Mouse (Mus musculus) frontal cortex, adult (tissue): Measurements from ENCODE around the gene Esrrg.

Experiments
- ATAC-seq: cut with Nextera tagmentation; 2 replicates; pipeline ENCODE4 v1.9.2; 2017; ENCODE audit warnings: mild to moderate bottlenecking, moderate library complexity, mixed read lengths; ENCODE audit not compliant: low TSS enrichment

Esrrg gene

DNA sequence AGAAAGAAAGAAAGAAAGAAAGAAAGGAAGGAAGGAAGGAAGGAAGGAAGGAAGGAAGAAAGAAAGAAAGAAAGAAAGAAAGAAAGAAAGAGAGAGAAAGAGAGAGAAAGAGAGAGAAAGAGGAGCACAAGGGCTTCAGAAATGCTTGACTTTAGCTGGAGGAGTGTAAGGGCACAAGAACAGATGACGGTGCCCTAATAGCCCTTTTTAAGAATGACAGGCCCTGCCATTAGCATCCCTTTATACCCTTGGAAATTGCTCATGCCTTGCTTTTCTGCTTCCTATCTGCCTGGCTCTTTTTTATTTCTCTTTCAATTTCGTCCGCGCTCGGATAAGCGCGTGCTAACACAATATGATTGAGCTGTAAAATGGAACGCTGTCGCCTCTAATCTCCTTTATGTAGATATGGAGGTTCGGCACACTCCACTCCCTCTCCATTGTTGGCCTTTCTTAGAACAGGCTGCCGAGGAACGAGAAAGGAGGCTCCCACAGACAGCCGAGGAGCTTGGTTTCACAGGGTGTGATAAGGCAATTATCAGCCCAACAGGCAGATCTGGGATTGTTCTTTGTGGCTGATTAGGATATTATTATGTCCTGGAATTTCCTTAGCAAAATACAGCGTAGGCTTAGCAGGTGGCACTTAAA is 546.0 kb downstream of the Esrrg start:
- ATAC-seq: peak; percentile 73

DNA sequence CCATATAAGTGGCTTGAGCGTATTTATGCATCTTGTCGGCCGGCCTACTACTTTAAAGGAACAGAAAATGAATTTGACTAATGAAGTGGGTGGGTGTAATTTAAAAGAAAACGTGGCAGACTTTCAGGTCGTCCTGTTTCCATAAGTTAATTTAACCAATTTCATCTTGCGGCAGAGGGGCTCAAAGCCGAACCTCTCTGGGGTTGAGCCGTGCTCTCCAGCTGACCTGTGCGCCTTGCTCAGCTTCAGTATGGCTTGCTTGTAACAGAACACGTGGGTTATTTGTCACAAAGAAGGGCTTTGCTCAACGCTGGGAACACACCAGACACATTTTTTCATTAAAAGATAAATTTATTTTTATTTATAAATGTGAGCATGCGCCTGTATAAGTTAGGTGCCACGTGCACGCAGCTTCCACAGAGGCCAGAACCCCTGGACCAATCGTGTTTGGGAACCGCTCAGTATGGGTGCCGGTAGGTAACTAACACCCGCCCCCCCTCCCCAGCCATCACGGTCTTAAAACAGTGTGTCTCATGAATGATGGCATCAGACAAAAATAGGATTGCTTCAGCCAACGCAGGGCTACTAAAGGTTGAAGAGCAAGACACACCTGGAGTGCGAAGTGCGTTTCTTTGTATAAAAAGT is 546.7 kb downstream of the Esrrg start:
- peak; percentile 4; the same call in 1 of the 2 replicates for ATAC-seq

DNA sequence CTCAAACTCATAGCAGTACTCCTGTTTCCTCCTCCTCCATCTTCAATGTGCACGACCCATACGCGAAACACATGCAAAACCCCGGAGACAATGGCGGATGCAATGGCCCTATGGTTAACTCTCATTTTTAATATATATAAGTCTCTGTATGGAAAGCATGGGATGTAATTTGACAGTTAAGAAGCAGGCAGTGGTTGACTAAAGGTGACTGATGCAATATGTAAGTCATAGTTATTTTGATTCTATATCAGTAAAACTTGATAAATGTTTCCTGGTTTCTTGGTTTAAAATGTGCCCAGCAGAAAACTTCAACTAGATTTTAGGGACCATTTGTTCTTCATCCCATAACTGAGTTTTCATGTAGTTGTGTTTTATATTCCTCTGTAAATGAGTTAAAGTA is 547.9 kb downstream of the Esrrg start:
- ATAC-seq: no peak

DNA sequence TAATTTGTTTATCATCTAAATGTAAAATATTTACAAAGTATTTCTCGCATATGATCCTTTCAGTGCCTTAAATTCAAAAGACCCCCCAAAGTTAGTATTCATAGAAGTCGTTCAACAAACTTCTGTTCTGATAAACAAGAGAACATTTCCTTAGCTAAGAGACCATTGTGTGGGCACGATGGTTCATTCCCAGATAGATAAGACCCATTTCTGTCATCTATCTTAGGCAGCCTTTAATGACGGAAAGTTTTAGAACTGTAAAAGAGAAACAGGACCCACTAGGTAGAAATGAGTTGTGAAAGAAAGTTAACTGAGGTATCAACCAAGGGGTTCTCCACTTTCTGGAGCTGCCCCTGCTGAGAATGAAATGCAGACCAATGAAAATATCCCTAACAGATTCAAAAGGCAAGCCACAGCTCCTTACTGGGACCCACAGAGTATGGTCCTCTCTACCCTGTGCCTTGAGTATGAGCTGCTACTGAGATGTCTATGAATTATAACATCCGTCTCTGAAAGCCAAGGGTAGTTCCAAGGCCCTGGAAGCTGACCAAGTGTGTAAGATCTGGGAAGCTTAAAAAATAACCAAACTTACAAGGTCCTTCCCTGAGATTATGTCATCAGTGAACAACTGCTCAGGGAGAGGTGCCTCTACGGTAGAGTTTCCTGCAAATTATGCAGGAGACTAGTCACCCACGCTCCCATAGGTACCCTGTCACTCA is 548.8 kb downstream of the Esrrg start:
- no peak for ATAC-seq

DNA sequence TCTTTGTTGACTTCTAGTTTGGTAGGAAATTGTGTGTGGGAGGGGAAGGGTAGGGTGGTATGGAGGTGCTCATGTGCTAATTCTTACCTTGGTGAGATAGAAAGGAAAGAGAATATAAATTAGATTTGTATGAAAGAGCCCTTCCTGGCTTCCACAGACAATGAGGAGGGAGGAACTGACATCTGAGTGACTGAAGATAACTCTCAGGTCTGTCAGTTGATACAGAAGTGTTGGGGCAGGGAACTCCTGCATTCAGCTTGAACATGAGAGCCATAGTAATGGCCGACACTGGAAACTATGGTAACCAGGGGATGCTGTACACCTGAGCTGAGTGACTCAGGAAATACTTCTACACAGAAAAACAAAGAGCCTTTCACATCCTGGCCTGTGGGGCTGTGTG is 550.1 kb downstream of the Esrrg start:
- no peak for ATAC-seq

- no peak for ATAC-seq
These were observed 550.5 kb downstream of the Esrrg start for GRCm38 (mm10) chr1:188159108-188159507.

DNA sequence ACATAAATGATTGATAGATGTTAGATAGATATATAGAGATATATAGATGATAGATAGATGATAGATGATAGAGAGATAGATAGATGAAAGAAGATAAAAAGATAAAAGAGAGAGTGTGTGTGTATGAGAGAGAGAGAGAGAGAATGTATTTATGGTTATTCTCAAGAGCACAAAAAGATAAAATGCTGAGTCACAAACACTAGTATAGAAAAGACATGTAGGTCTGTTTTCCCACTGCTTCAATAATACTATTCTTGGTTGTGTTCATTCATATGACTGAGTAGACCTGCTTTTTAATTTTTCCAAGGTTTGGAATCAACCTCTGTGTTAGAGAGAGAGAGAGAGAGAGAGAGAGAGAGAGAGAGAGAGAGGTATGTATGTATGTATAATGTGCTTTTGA is 554.5 kb downstream of the Esrrg start:
- ATAC-seq: no peak

DNA sequence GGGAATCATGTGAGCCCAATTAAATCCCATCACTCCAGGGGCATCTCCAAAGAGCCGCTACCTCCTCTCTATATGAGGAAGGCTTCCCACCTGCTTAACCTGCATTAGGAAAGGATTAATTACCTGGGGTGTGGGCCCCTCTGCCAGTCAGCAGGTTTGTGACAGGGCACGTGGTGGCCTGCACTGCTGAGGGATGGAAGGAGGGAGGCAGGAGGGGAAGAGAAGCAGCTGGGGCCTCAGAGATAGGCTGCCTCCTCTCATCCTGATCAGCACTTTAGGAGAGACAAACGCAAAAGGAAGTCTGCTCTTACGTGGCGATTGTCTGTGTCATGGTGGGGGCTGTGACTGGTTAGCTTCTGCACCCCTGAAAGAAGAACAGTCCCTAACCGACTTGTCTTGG is 555.7 kb downstream of the Esrrg start:
- ATAC-seq: no peak

DNA sequence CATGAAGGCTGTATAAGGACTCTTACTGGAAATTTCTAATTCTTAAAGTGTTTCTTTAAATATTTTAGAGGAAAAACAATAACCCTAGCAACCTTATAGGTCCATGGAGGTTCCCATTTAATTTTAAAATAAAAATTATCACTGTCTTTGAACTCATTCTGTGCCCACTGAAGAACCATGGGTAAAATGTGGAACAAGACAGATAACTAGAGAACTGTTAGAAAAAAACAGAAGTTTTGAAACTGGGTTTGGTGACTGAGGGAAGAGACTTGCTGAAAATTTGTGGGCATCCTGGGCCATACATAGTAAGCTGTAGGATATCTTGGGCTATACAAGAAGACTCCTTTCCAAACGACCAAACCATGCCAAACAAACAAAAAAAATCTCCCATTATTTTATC is 565.3 kb downstream of the Esrrg start:
- no peak for ATAC-seq

DNA sequence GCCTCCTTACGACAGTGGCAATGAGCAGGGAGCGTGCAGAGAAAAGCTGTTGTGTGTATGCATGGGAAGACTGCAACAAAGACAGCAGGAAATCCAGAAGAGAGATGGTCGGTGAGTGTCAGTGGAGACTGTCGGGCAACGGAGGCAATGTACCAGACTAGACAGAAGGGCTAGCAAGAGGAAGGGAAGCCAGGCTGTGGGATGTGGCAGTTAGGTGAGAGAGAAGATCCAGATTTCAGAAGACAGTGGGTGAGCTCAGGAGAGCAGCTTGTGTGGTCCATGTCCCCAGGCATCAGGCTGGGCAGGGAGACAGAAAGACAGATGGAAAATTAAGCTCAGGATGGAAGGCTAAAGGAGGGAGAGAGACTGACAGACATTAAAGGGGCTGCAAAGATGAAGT is 574.4 kb downstream of the Esrrg start:
- ATAC-seq: peak; percentile 82

- ATAC-seq: no peak
These were observed 578.0 kb downstream of the Esrrg start for GRCm38 (mm10) chr1:188186440-188187117.

DNA sequence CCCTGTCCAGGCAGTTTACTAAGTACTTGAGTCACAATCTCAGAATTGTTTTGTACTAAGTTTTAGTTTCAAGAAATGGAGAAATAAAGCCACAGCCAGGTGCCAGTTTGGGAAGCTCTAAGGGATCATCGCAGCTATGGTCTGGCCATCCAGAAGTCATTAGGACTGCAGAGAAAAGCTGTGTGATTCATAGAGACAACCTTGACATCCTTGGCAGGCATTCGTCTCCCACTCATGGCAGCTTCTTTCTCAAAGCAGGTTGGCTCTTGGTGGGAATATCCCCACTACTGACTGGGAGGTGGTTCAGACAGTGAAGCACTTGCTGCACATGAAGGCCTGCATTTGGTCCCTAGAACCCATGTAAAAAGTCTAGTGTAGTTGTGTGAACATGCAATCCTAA is 584.4 kb downstream of the Esrrg start:
- no peak for ATAC-seq

DNA sequence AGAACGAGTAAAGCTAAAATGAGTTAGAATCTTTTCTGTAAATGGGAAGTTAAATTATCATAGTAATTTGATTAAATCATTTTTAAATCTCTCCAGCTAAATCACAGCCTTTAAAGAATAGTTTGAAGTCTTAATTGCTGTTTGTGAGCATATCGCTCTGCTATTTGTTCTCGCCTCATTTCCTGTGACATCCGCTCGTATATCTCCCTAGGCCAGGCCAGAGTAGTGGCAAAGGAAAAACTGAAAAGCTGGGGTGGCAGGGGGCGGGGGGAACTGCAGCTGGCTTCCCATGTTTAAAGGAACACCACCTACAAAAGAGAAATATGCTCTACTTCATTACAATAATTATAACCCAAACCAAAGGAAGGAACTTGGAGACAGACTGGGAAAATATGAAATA is 598.8 kb downstream of the Esrrg start:
- ATAC-seq: no peak

DNA sequence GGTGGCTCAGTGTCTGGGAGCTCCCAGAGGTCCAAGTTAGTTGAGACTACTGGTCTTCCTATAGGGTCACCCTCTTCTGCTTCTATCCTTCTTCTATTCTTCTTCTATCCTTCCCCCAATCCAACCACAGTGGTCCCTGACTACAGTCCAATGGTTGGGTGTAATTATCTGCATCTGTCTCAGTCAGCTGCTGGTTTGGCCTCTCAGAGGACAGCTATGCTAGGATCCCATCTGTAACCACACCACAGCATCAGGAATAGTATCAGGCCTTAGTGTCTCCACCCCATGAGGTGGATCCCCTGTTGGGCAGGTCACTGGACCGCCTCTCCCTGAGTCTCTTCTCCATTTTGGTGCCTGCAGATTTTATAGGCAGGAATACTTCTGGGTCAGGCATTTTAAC is 600.4 kb downstream of the Esrrg start:
- ATAC-seq: no peak

DNA sequence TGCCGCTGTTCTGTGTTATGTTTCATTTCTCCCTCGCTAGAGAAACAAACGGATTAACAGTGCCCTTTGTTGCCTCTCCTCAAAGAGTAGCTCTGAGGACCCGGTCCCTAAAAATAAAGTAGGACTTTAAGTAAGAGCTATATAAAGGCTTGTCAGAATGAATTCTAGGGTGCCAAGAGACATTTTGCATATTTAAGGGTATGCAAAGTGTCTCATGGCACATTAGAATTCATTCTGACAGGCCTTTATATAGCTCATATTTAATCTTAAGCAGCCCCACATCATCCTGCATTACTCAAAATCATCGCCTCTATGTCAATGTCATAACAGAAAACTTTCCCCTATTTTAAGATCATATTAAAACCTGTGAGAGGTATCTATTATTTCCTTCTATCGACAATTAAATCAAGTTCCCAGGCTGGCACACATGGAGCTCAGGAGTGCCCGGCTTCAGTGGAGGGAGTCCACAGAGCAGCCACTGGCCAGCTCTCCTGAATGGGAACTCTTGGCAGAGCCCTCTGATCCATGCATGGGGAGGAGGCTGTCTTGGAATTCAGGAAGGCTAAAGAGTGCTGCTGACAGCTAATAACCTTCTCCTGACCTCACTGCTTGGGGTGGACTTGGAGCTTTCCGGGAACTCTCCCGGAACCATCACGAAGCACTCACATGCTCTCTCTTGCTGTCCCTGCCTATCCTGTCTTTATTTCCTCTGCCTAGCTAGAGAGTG is 606.5 kb downstream of the Esrrg start:
- peak; percentile 56 for ATAC-seq

DNA sequence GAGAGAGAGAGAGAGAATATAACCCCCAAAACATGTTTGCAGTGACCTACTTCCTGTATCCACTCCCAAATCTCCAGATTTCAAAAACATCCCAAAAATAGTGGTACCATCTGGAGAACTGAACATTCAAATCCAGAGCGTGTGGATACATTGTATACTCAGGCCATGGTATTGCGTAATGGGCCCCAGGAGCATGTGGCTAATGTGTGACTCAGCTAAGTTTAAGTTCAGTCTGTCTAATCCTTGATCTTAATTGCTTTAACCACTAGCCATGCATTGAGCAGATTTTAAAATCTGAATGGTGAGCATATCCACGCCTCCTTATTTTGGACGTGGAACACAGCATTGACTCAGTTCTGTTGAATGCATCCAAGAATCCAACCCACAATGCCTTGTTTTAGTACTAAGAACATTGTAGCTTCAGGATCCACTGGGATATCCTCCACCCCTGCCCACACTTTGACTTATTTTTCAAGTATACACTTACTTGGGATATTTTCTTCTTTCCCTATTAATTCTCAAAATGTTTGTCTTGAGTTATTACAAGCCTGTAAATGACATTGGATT is 612.7 kb downstream of the Esrrg start:
- peak; percentile 93 for ATAC-seq

- peak; percentile 69 for ATAC-seq
These were observed 624.6 kb downstream of the Esrrg start for GRCm38 (mm10) chr1:188233036-188233724.

DNA sequence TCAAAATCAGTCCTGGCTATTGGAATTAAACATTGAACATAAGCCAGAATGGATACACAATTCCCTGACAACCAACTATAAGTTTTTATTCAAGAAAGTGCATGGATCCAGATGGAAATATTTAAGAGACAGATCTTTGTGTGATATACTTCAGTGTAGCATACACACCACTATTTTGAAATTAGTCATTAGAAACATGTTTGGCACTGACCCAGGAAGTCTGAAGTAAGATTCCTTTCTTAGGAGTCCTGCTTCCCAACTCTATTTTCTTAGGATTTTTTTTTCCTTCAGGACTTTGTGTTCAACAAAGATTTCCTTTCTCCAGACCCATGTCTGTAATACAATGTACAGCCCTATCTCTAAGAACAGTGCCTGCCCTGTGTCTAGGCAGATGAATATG is 630.0 kb downstream of the Esrrg start:
- no peak for ATAC-seq

- no peak for ATAC-seq
These were observed 633.2 kb downstream of the Esrrg start for GRCm38 (mm10) chr1:188241766-188242165.

- ATAC-seq: peak; percentile 93
These were observed 648.9 kb downstream of the Esrrg start for GRCm38 (mm10) chr1:188257500-188257899.
